Mouse (Mus musculus) frontal cortex, adult 2 months (tissue): ENCODE results near the gene Ntm. TPM values are rescaled to one million over a fixed set of nuclear protein-coding genes. Genes with fewer than 3 reads are reported as not detected.

Experiments used
- DNase-seq, 2 experiments: peaks; one replicate each; pipeline ENCODE4 v3.0.0; 2022; ENCODE audit warnings: low spot score in 1 of 2; ENCODE audit errors: extremely low spot score in 1 of 2
- polyA plus RNA-seq: library from polyadenylated mRNA; depleted of rRNA; stranded (reverse); fragments of >200 nt; gene quantifications from 2 replicates; pipeline ENCODE4 v1.2.3, GENCODE M21; 2012; rRNA removed

The Ntm gene
- polyA plus RNA-seq, result 176 and 184 TPM in 2 replicates

GRCm38 (mm10) chr9:29962978-29963377 lies at the start of gene Ntm:
Ntm (minus strand) TSS chr9:29963141.
- peak; percentile 68 to 84 for DNase-seq

- DNase-seq, result peak; percentile 11 to 58
Observed at GRCm38 (mm10) chr9:30005701-30006100, 42.8 kb upstream of the Ntm start.

- DNase-seq, result peak; percentile 38 to 91
Observed at GRCm38 (mm10) chr9:30003612-30004011, 40.7 kb upstream of the Ntm start.

- DNase-seq, result no peak
Observed at GRCm38 (mm10) chr9:29981177-29981915, 18.4 kb upstream of the Ntm start.

- peak in 1 of 2 experiments; percentile 60 for DNase-seq
Observed at GRCm38 (mm10) chr9:29961954-29962867, 730 bp downstream of the Ntm start.

- DNase-seq, result no peak
Observed at GRCm38 (mm10) chr9:29961512-29961911, 1.4 kb downstream of the Ntm start.

GRCm38 (mm10) chr9:29960741-29961140 lies 2.2 kb downstream of the Ntm start:
- no peak for DNase-seq

GRCm38 (mm10) chr9:29960236-29960635 lies 2.7 kb downstream of the Ntm start:
- DNase-seq, result no peak

GRCm38 (mm10) chr9:29956936-29957335 lies 6.0 kb downstream of the Ntm start:
- DNase-seq, result no peak

GRCm38 (mm10) chr9:29954031-29954430 lies 8.9 kb downstream of the Ntm start:
- peak; percentile 67 to 79 for DNase-seq

- DNase-seq, result no peak
Observed at GRCm38 (mm10) chr9:29949041-29949440, 13.9 kb downstream of the Ntm start.

- DNase-seq, result no peak
Observed at GRCm38 (mm10) chr9:29943209-29944070, 19.5 kb downstream of the Ntm start.

- peak in 1 of 2 experiments; percentile 64 for DNase-seq
Observed at GRCm38 (mm10) chr9:29942183-29942952, 20.6 kb downstream of the Ntm start.

GRCm38 (mm10) chr9:29939517-29940034 lies 23.4 kb downstream of the Ntm start:
- no peak for DNase-seq

- DNase-seq, result no peak
Observed at GRCm38 (mm10) chr9:29928796-29929195, 34.1 kb downstream of the Ntm start.

- DNase-seq, result no peak
Observed at GRCm38 (mm10) chr9:29925382-29925781, 37.6 kb downstream of the Ntm start.

GRCm38 (mm10) chr9:29898406-29899054 lies 64.4 kb downstream of the Ntm start:
- DNase-seq, result no peak

GRCm38 (mm10) chr9:29897448-29897847 lies 65.5 kb downstream of the Ntm start:
- DNase-seq, result no peak

GRCm38 (mm10) chr9:29892792-29893191 lies 70.1 kb downstream of the Ntm start:
- DNase-seq, result no peak
